Mouse (Mus musculus) frontal cortex, adult (tissue): ENCODE results near the gene Mrgpre.

Source experiments
- ATAC-seq: cut with Nextera tagmentation; 2 replicates; pipeline ENCODE4 v1.9.2; 2017; ENCODE audit warnings: mild to moderate bottlenecking, moderate library complexity, mixed read lengths; ENCODE audit not compliant: low TSS enrichment

Mrgpre gene

GRCm38 (mm10) chr7:143783996-143784829, at the start of gene Mrgpre:
Gene Mrgpre, minus strand, starts transcription at chr7:143784500.
- ATAC-seq: peak; percentile 79

- no peak for ATAC-seq
Measured at GRCm38 (mm10) chr7:143833581-143834190, 49.4 kb upstream of the Mrgpre start.

- ATAC-seq: no peak
Measured at GRCm38 (mm10) chr7:143832611-143833010, 48.3 kb upstream of the Mrgpre start.

- ATAC-seq: no peak
Measured at GRCm38 (mm10) chr7:143832196-143832595, 47.9 kb upstream of the Mrgpre start.

GRCm38 (mm10) chr7:143830399-143830798, 46.1 kb upstream of the Mrgpre start:
- 0 out of 2 replicates have a peak, but pooled peaks have one; percentile 0 for ATAC-seq

GRCm38 (mm10) chr7:143829504-143830331, 45.4 kb upstream of the Mrgpre start:
- ATAC-seq: peak; percentile 97

DNA sequence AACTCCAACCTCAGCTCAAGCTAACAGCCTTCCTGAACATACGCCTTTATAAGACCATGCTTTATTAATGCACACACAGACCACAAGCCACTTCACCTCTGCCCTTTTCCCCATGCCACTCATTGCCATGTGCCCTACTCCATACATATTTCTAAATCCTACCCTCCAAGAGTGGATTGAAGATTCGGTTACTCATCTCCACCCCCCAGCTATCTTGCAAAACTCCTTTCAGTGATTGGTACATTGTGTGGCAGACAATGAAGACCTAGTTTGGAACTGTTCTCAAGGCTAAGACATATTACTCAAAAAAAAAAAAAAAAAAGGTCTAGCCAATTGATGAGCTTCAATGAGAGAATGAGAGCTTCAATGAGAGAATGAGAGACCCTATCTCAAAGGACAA, 42.7 kb upstream of the Mrgpre start:
- ATAC-seq: no peak

DNA sequence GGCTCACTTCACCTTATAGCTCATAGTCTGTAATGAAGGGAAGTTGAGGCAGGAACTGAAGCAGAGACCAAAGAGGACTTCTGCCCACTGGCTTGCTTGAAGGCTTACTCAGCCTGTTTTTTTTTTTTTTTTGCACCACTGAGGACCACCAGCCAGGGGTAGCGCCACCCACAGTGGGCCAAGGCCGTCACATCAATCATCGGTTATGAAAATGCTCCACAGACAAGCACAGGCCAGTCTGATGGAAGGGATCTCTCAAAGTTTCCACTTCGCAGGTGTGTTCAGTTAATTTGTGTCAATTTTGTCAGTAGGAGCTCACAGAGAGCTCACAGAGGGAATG, 38.9 kb upstream of the Mrgpre start:
- no peak; the same call in 1 of the 2 replicates for ATAC-seq

DNA sequence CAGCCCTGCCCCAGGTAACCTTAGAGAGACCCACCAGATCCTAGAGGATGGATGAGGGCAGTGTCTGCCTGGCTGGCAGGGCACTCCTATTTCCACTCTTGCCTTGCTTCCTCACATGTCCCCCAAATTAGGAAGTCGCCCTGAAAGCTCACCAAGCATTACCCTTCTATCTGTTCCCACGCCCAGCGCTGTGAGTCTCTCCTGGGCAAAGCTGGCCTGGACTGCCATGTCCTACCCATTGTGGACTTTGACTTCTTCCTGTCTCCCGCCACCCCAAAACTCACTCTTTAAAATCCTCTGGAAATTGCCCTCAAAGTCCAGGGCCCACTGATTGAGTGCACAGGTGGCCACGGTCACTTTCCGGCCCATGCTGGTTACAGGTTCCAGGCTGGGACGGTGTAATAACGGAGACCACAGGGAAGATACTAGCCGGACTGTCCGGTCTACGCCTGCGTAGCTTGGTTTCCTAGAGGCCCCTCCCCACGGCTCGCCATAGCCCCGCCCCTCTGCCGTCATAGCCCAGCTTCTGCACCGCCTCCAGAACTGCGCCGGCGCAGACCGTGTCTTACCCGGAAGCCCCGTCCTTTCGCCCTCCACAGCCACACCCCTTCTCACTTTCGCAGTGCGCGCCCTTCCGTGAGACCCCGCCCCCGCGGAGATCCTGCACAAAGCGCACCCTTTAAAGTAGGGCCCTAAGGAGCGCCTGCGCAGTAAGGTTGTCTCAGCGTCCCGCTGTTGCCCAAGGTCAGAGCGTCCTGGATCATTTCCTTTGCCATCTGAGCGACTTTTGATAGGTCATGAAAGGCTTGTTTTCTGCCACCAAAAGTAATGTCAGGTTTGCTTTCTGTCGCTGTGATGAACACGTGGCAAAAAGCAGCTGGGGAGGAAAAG, 38.3 kb upstream of the Mrgpre start, which contains the start of the genes Nadsyn1 and Dhcr7:
Gene Nadsyn1 (minus strand): TSS at position 475 of the 891 bp plus-strand sequence.
Gene Dhcr7 (plus strand): TSS at position 771 of the 891 bp plus-strand sequence.
- ATAC-seq: peak; percentile 96

GRCm38 (mm10) chr7:143821241-143821640, 36.9 kb upstream of the Mrgpre start:
- no peak for ATAC-seq

GRCm38 (mm10) chr7:143819201-143819600, 34.9 kb upstream of the Mrgpre start:
- no peak for ATAC-seq

- no peak for ATAC-seq
Measured at GRCm38 (mm10) chr7:143808909-143809308, 24.6 kb upstream of the Mrgpre start.

DNA sequence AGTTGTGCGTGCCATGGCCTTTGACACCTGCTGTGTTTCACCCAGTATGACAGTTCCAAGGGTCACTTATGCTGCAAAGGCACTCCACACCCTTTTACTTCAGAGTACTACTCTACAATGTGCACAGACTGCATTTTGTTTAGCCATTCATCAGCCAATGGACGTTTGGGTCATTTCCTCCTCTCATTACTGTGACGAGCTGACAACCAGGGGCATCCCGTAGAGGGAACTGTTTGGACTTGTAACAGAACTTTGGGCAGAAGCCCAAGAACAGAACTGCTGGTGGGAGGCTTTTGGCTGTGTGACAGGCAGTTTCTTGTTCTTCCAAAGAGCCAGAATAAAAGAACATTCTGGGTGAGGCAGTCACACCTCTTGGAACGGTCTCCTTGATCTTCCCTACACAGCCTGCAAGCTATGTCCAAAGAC, 20.9 kb upstream of the Mrgpre start:
- peak; percentile 41; the same call in 1 of the 2 replicates for ATAC-seq

DNA sequence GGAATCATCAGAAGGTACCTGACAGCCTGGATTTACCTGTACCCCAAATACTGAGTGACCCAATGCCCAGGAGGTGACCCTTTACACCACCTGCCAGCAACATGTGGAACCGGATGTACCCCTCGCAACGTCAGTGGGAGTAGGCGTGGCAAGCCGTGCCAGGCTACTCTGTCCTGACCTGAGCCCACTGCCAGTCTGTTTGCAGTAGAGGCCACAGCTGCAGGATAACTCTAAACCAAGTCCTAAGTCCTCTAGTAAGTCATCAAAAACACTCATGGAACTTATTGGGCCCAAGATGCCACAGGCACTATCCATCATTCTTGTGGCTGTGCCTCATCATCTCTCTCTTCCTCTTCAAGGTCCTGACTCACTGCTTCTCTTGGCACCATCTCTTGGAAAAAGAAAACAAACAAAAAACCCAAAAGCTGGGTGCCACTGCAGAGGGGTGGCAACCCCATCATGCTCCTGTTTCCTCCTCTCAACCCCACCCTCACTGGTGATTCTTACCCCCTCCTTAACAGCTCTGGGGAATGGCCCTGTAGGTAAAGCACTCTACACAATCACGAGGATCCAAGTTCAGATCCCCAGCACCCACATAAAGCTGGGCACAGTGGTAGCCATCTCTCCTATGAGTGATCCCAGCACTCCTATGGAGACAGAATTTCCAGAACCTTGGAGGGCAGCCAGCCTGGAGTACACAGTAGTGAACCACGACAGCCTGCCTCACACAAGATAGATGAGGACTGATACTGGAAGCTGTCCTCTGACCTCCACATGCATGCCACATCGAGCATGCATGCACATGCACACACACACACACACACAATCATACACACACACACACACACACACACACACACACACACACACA, 17.1 kb upstream of the Mrgpre start:
- ATAC-seq: no peak

DNA sequence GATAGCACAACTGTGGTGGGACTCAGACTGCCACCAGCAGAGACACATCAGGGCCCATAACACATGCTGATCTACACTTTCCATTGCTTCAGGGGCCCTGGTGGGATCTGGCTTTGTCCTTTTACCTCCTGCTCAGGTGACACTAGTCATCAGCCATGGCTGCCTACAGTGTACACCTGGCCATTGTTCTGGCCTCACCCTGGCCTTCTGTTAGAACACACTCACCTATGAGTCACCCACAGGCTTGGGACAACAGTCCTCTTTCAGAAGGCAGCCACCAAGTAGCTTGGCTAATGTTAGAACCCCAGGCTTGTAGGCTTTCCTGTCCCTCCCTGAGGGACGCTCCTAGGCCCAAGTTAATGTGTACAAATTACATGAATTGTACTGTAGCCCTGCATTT, 16.5 kb upstream of the Mrgpre start:
- no peak for ATAC-seq

- no peak for ATAC-seq
Measured at GRCm38 (mm10) chr7:143798783-143799182, 14.5 kb upstream of the Mrgpre start.

DNA sequence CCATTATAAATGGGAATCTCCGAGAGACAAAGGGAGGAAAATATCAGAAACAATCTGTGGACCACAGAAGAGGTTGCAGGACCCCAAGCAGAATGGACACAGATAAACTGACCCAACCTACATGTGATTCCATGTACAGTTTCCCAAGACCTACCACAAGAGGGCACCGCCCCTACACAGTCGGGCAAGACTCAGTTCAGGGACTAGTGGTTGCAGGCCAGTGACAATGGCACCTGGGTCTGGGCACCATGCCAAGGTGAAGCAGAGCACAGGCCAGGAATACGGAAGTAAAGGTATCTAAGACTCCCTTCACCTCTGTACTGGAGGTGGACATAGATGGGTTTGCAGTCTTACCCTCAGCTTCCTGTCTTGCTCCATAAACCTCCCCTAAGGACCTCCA, 8.8 kb upstream of the Mrgpre start:
- ATAC-seq: peak; percentile 50; the same call in 1 of the 2 replicates

DNA sequence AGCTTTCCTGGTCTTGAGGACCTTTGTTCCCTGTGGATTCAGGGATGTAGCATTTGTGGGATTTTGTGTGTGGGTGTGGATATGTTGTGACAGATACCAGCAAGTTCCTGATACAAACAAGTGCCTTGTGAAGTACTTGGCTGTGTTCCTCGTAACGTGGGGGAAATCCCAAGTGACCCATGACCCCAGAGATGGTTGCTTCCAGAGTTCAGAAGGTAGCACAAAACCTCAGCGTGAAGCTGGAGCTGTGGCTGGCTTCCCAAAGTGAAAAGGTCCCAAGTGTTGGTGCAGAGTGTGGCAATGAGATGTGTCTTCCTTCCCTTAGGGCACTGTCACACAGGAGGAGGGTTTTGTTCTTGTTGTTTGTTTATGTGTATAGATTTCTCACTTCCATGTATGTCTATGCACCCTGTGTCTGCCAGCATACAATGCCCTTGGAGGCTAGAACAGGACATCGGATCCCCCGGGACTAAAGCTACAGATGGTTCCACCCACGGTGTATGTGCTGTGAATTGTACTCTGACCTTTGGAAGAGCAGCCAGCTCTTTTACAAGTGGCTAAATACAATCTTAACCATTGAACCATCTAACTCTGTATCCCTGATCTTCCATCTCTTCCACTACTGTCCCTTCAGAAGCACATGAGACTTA, 8.2 kb upstream of the Mrgpre start:
- no peak for ATAC-seq

- peak; percentile 38 for ATAC-seq
Measured at GRCm38 (mm10) chr7:143783378-143783995, 813 bp downstream of the Mrgpre start.
